Mouse (Mus musculus) embryonic fibroblast, embryonic 13.5 days (primary cell): Measurements from ENCODE around the gene Gxylt2.

Source experiments
- CTCF ChIP-seq: IDR thresholded peaks from 2 replicates; pipeline ENCODE4 v1.5.1; 2011; ENCODE audit warnings: mild to moderate bottlenecking, control low read depth, low read length, moderate library complexity, borderline replicate concordance; ENCODE audit not compliant: insufficient read depth
- POLR2A ChIP-seq: IDR thresholded peaks from 2 replicates; pipeline ENCODE4 v1.6.1; 2011; ENCODE audit warnings: low read depth, mild to moderate bottlenecking, control low read depth, low read length, moderate library complexity

DNA sequence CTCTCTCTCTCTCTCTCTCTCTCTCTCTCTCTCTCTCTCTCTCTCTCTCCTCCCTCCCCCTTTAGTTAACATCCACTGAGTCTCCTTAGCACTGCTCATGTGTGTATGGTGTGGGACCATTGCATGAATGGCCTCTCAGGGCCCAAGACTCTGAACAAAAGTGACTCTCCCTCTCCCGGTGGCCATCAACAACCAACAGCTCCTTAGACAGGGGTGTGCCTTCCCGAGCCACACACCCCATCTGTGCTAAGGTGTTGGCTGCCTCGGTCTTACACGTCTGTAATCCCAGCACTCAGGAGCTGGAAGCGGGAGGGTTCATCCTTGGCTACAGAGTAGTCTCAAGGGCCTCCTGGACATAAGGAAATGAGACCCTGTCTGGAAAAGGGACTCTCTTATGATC, 4.5 kb upstream of the Gxylt2 start:
- TF ChIP-seq POLR2A (no peak), CTCF (no peak)
